Mouse (Mus musculus) embryonic facial prominence, embryonic 11.5 days (tissue): ENCODE data around the gene Mbtps1. TPM values are rescaled to one million over a fixed set of nuclear protein-coding genes. Genes with fewer than 3 reads are reported as not detected.

Experiments used
- ATAC-seq: fragments of 200-750 bp; cut with Nextera tagmentation; replicated peaks from 2 replicates; pipeline ENCODE4 v1.8.0; 2017; ENCODE audit warnings: low read depth; ENCODE audit not compliant: insufficient number of reproducible peaks, low FRiP score, low TSS enrichment
- DNase-seq: peaks from one replicate; pipeline ENCODE4 v3.0.0-alpha.2; 2015; ENCODE audit warnings: low spot score
- H3K27ac ChIP-seq: fragments of 300-500 bp; sonication (generic); replicated peaks from 2 replicates; pipeline ENCODE4 v1.5.1; 2014; ENCODE audit warnings: mild to moderate bottlenecking, low read depth, low read length, control low read depth
- H3K27me3 ChIP-seq: fragments of 300-500 bp; sonication (generic); 2 replicates; pipeline ENCODE4 v1.6.1; 2014; ENCODE audit warnings: mild to moderate bottlenecking, low read length, moderate library complexity, mixed read lengths; ENCODE audit not compliant: control insufficient read depth, insufficient read depth
- H3K36me3 ChIP-seq: fragments of 300-500 bp; sonication (generic); replicated peaks from 2 replicates; pipeline ENCODE4 v1.6.1; 2014; ENCODE audit warnings: low read depth, mild to moderate bottlenecking, low read length, moderate library complexity, mixed read lengths; ENCODE audit not compliant: control insufficient read depth, insufficient read depth
- H3K4me1 ChIP-seq: fragments of 300-500 bp; sonication (generic); 2 replicates; pipeline ENCODE4 v1.6.1; 2014; ENCODE audit warnings: low read length, mixed read lengths; ENCODE audit not compliant: control insufficient read depth, insufficient read depth
- H3K4me2 ChIP-seq: fragments of 300-500 bp; sonication (generic); 2 replicates; pipeline ENCODE4 v1.6.1; 2014; ENCODE audit warnings: low read depth, mild to moderate bottlenecking, control low read depth, low read length, moderate library complexity
- H3K4me3 ChIP-seq: fragments of 300-500 bp; sonication (generic); 2 replicates; pipeline ENCODE4 v1.5.1; 2014; ENCODE audit warnings: low read depth, low read length, control low read depth
- H3K9ac ChIP-seq: fragments of 300-500 bp; sonication (generic); replicated peaks from 2 replicates; pipeline ENCODE4 v1.6.1; 2014; ENCODE audit warnings: mild to moderate bottlenecking, control low read depth, low read length
- H3K9me3 ChIP-seq: fragments of 300-500 bp; sonication (generic); replicated peaks from 2 replicates; pipeline ENCODE4 v1.6.1; 2016; ENCODE audit warnings: mild to moderate bottlenecking, low read length, inconsistent platforms, mixed read lengths; ENCODE audit not compliant: control insufficient read depth
- WGBS: fragments of 180-500 bp; shearing (Covaris S2); extraction: QIAGEN DNeasy Blood & Tissue Kit; methylation state at CpG from one replicate; pipeline ENCODE4 v1.1.7; 2014; 5-methylcytosine and 5-hydroxymethylcytosine counted together
- polyA plus RNA-seq: library from polyadenylated mRNA; unstranded; fragments of >200 nt; fragmentation: Nextera tagmentation; extraction: Ambion mirVana; gene quantifications from 2 replicates; pipeline ENCODE4 v1.2.1, GENCODE M21; 2014

Mbtps1 gene
- polyA plus RNA-seq, 1 experiment from 2014 or later: 103 TPM

DNA sequence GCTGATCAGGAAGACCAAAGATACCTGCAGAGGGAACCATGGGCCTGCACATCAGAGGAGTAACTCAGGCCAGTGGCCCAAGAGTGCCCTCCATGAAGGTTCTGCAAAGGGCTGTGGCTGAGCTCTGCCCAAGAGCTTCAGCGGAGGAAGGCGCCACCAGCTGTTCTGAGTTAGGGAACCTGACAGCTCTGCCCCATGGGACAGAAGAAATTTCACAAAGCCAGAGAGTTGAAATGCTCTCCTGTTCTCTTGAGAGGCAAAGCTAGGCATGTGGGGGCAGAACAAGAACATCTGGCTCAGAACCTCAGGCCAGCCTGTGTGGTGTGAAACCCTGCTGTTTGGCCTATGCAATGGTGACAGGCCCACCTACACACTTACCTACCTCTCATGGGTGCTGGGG, 58.7 kb downstream of the Mbtps1 start:
- DNase-seq: peak; percentile 28
- Histone ChIP-seq H3K27ac (no peak overlapping the region), H3K4me2 (no peak overlapping the region), H3K4me3 (no peak overlapping the region), H3K4me1 (peaks cover 2% of the 10 kb centered on the region; the same call in 1 of the 2 replicates), H3K9ac (no peak overlapping the region), H3K36me3 (no peaks in the 10 kb centered on the region), H3K9me3 (no peaks in the 10 kb centered on the region), H3K27me3 (no peaks in the 10 kb centered on the region)
- no peak for ATAC-seq
- WGBS: 73% methylated on average over 2 of the region's 2 CpGs

DNA sequence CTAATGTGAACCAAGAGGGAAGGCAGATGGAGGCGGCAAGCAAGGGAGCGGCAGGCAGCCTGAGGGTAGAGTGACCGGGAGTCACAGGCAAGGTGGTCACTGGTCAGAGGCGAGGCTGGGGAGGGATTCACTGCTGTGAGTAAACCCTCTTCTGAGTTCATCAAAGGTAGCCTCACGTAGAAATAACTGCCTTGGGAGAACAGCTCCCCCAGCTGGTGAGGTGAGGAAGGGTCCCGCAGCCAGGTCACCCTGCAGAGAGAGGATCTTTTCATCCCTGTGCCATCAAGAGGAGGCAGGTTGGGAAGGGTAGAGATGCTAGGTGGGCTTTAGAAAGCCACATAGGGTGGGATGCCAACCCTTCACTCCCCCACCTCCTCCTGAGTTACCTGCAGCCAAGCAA, 61.7 kb downstream of the Mbtps1 start:
- DNase-seq: peak; percentile 32
- Histone ChIP-seq H3K4me1 (peaks cover 2% of the 10 kb centered on the region; the same call in 1 of the 2 replicates), H3K27ac (no peak overlapping the region), H3K36me3 (no peaks in the 10 kb centered on the region), H3K9me3 (no peaks in the 10 kb centered on the region), H3K27me3 (no peaks in the 10 kb centered on the region), H3K4me3 (no peak overlapping the region), H3K9ac (no peak overlapping the region), H3K4me2 (no peak overlapping the region)
- WGBS: 19% methylated on average over 6 of the region's 6 CpGs
- ATAC-seq: no peak

DNA sequence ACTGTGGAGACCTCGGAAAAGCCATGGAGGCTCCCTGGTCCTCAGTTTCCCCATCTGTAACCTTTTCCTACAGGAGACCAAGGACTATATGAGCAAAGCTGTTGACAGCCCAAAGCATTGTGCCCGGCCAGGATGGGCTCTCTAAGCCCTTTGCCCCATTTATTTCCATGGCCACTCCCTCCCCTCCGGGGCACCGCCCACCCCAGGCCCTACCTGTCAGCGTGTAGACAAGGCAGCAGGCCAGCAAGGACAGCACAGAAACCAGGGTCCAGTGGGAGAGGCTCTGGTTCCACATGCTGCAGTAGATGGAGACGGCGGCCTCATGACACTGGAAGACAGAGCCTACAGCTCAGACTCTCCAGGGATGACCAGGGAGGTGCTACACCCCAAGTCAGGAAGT, 71.4 kb downstream of the Mbtps1 start:
- ATAC-seq (no peak), DNase-seq (no peak)
- no peaks in the 10 kb centered on the region for H3K27me3 ChIP-seq
- H3K27ac ChIP-seq: no peak overlapping the region
- H3K4me3 ChIP-seq: no peak overlapping the region
- H3K36me3 ChIP-seq: no peaks in the 10 kb centered on the region
- no peaks in the 10 kb centered on the region for H3K9me3 ChIP-seq
- H3K4me1 ChIP-seq: no peaks in the 10 kb centered on the region
- H3K4me2 ChIP-seq: no peak overlapping the region
- H3K9ac ChIP-seq: no peak overlapping the region
- 73% methylated on average over 7 of the region's 7 CpGs for WGBS

DNA sequence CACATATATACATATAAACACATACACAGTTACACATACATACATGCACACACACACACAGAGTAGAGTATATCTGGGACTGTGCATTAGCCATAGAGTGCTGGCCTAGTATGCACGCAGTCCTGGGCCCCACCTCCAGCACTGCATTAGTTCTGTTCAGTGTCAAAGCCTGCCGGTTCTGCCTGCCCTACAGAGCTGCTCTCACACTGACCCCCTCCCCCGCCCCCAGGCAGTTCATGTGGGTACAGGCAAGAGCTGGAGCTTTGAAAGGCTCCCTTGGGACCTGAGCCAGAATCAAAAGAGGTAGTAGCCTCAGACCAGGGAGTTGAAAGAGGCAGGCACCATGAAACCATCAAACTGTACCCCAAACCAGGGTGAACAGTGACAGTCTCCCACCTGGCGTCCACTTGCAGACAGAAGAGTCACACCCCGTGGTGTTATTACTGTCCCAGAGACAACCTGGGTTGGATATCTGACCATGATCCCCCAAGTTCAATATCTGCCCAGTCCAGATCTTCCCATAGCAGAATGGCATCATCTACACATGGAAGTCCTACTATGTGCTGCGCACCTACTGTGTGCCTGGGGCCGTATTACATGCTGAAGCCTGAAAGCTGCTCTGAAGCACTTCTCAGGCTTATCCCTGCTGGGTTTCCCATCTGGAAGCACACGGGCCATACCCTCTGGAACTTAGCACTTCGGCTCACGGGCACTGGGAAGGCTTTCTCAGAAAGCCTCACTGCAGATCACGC, 74.2 kb downstream of the Mbtps1 start:
- Histone ChIP-seq H3K4me2 (no peak overlapping the region), H3K9me3 (no peaks in the 10 kb centered on the region), H3K9ac (no peak overlapping the region), H3K4me1 (no peaks in the 10 kb centered on the region), H3K27me3 (no peaks in the 10 kb centered on the region), H3K36me3 (no peaks in the 10 kb centered on the region), H3K27ac (no peak overlapping the region), H3K4me3 (no peak overlapping the region)
- WGBS: 81% methylated on average over 11 of the region's 11 CpGs
- DNase-seq (no peak), ATAC-seq (peak; percentile 50; the same call in 1 of the 2 replicates)

GRCm38 (mm10) chr8:119478684-119479083, 79.9 kb downstream of the Mbtps1 start:
- Histone ChIP-seq H3K9ac (no peak overlapping the region), H3K27me3 (no peaks in the 10 kb centered on the region), H3K27ac (no peak overlapping the region), H3K4me2 (no peak overlapping the region), H3K4me3 (no peak overlapping the region), H3K4me1 (no peaks in the 10 kb centered on the region), H3K36me3 (no peaks in the 10 kb centered on the region), H3K9me3 (no peaks in the 10 kb centered on the region)
- DNase-seq: no peak
- WGBS: 21% methylated on average over 5 of the region's 5 CpGs
- ATAC-seq: no peak

DNA sequence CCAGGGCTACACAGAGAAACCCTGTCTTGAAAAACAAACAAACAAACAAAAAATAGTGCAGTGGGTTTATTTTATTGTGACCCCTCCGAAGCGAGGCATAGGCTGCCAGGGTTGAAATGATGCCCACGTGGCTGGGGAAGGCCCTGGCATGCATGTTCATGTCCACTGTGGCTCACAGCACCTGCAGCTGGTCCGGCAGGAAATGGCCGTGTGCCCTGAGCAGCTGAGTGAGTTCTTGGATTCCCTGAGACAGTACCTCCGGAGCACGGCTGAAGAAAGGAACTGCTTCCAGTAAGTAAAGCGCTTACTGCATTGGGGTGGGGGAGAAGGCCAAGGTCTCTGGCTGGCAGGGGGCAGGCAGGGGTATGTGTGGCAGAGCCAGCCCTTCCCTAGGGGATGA, 90.4 kb downstream of the Mbtps1 start:
- H3K36me3 ChIP-seq: no peaks in the 10 kb centered on the region
- ATAC-seq: no peak
- 89% methylated on average over 8 of the region's 8 CpGs for WGBS

GRCm38 (mm10) chr8:119466794-119467193, 91.7 kb downstream of the Mbtps1 start:
- H3K4me1 ChIP-seq: peaks cover 3% of the 10 kb centered on the region
- H3K9me3 ChIP-seq: no peaks in the 10 kb centered on the region
- 79% methylated on average over 10 of the region's 10 CpGs for WGBS
- H3K27me3 ChIP-seq: peaks cover 5% of the 10 kb centered on the region; the same call in 1 of the 2 replicates
- DNase-seq (no peak), ATAC-seq (no peak)
- H3K4me3 ChIP-seq: no peak overlapping the region
- H3K27ac ChIP-seq: no peak overlapping the region
- no peak overlapping the region for H3K9ac ChIP-seq
- H3K4me2 ChIP-seq: no peak overlapping the region
- no peaks in the 10 kb centered on the region for H3K36me3 ChIP-seq

More for the DNA sequence above, 90.4 kb downstream of the Mbtps1 start:
- H3K27me3 ChIP-seq: peaks cover 5% of the 10 kb centered on the region; the same call in 1 of the 2 replicates
- H3K4me1 ChIP-seq: peaks cover 3% of the 10 kb centered on the region
- no peaks in the 10 kb centered on the region for H3K9me3 ChIP-seq
- H3K4me3 ChIP-seq: no peak overlapping the region
- no peak overlapping the region for H3K9ac ChIP-seq
- H3K4me2 ChIP-seq: no peak overlapping the region
- DNase-seq: no peak
- no peak overlapping the region for H3K27ac ChIP-seq

- Histone ChIP-seq H3K4me2 (peak overlapping the region; percentile 1; the same call in 1 of the 2 replicates), H3K36me3 (no peaks in the 10 kb centered on the region), H3K4me3 (no peak overlapping the region), H3K27me3 (peaks cover 5% of the 10 kb centered on the region; the same call in 1 of the 2 replicates), H3K4me1 (peaks cover 3% of the 10 kb centered on the region), H3K9me3 (no peaks in the 10 kb centered on the region), H3K27ac (no peak overlapping the region), H3K9ac (no peak overlapping the region)
- DNase-seq: peak; percentile 57
- WGBS: 2% methylated on average over 18 of the region's 18 CpGs
- peak; percentile 41; the same call in 1 of the 2 replicates for ATAC-seq
These were observed 92.4 kb downstream of the Mbtps1 start for GRCm38 (mm10) chr8:119466105-119466504.
